Mouse (Mus musculus): ENCODE results near the gene Btrc. TPM values are rescaled to one million over a fixed set of nuclear protein-coding genes. Genes with fewer than 3 reads are reported as not detected.
"Not testable (repeated sequence)": the region's sequence is repeated elsewhere in the genome, so short reads cannot be mapped to it uniquely, and the experiment has no call there.

Btrc gene
- polyA plus RNA-seq, 1 experiment: 32.0 TPM

- DNase-seq (ENCODE audit: low spot score): no peak
These were observed 64.6 kb downstream of the Btrc start for GRCm38 (mm10) chr19:45428146-45428545.

DNA sequence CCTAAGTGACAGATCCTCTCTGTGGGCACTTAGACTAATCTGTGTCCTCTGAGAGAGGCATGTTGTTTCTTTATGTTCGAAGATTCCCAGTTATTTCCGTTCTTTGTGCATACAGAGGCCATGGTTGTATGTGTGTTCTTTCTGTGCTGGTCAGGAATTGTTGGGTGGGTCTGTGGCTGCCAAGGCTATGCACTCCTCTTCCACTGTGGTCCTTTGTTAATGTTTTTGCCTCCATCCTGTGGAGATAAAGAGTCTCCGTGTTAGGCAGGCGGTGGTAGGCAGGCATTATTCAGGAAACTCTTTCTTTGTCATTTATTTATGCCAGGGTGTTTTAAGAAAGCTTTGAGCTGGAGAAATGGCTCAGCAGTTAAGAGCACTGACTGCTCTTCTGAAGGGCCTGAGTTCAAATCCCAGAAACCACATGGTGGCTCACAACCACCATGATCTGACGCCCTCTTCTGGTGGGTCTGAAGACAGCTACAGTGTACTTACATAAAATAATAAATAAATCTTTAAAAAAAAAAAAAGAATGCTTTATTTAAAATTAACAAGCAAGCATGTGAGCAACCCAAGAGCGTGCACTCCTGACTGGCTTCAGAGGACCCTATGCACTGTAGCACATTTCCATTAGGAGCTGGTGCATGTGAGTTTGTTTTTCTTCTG, 67.6 kb downstream of the Btrc start:
- no peak for DNase-seq (ENCODE audit: low spot score)

DNA sequence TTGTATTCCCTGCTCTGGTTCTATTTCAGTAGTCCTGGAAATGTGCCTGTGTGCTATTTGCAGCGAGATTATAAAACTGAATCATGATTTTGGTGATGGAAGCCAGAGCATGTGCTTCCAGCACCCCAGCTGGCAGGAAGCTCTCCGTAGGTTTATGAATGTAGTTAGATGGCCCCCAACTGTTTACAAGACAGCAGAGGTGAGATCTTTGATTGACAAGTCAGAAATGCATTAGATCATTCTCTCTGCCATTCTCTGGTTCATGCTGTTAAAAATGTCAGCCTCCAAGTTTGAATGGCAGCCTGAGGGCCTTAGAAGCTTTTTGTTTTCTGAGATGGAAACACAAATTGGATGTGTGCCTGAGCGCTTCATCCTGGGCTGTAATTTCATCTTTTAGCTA, 68.8 kb downstream of the Btrc start:
- no peak for DNase-seq (ENCODE audit: low spot score)

GRCm38 (mm10) chr19:45436019-45436418, 72.5 kb downstream of the Btrc start:
- DNase-seq (ENCODE audit: low spot score): not testable (repeated sequence)

- no peak for DNase-seq (ENCODE audit: low spot score)
These were observed 73.6 kb downstream of the Btrc start for GRCm38 (mm10) chr19:45437175-45437574.

GRCm38 (mm10) chr19:45438191-45438590, 74.7 kb downstream of the Btrc start:
- no peak for DNase-seq (ENCODE audit: low spot score)

DNA sequence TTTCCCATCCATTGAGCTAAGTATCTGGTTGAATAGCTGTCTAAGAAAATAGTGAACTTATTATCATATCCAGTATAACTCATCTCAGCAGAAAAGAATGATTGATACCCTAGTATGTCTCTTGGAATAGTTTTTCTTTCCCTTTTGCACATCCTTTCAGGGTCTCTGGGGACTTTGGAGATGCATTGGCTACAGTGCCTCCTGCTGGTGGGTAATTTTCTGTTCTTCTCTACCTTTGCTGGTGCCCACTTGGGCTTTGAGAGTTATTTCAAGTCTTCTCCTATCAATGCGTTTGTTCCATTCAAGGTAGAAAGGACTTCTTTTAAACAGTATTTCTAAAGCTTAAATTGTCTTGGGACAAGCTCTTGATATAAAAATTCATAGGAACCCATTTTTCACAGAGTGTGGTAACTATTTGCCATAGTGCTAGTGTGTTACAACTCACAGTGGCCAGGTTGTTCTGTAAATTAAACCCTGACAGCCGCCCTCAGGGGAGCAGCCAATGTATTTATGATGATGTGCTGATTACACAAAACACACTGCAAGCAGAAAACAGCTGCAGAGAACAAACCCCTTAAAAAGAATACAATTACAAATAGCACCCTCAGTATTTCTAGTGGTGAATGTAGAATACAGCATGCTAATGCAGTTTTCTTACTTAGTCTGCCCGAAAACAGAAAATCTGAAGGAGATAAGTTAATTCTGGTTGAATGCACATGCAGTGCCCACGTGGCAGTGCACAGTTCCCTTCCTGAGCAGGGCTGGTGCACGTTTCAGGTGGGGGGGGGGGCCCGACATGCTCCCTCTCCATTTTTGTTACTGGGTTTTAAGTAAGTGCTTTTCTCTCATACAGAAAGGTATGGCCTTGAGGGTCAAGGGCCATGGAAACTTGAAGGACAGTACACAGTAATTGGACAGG, 75.7 kb downstream of the Btrc start:
- DNase-seq (ENCODE audit: low spot score): no peak

DNA sequence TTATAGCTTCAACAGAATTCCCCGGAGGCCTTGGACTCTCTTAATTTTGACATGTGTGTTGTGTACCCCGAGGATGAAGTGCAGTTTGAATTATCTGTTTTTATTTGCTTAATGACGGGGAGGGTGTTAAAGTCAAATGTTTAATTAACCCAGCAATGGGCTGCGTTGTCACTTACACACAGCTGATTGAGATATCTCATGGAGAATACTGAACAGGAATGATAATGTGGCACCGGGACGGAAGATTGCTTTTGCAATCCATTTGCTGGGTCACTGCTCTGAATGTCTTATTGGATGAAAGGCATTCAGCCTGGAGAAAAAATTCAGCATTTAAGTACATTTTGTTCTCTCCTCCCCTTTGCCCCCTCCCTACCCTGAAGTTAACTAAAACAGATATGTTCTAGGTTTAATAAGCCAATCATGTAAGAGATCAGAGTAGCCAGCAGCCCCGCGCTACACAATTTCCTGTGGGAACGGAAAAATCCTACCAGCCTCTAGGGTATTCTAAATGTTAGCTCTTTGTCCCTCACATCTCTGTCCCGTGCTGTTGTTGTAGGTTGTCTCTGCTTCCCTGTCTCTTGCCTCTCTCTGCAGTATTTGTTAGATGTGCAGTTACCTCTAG, 77.1 kb downstream of the Btrc start:
- DNase-seq (ENCODE audit: low spot score): no peak

GRCm38 (mm10) chr19:45441717-45442116, 78.2 kb downstream of the Btrc start:
- DNase-seq (ENCODE audit: low spot score): no peak

- no peak for DNase-seq (ENCODE audit: low spot score)
These were observed 81.9 kb downstream of the Btrc start for GRCm38 (mm10) chr19:45445253-45445933.

DNA sequence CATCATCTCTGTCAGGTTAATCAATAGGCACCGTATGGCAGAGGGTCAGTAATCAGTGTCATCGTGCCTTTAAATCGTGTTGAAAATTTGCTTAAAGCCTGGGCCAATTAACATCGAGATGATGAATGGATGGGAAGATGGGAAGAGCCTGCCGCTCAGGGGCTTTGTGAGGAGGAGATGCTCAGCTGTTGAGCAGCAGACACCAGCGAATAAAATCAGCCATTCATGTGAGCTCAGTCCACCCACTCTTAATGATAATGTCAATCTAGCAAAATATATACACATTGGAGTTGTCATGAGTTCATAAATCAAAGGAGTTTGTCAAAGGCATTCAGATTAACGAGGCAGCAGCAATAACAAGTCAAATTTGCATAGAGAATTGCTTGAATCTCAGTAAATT, 83.1 kb downstream of the Btrc start:
- no peak for DNase-seq (ENCODE audit: low spot score)

GRCm38 (mm10) chr19:45447222-45447621, 83.7 kb downstream of the Btrc start:
- no peak for DNase-seq (ENCODE audit: low spot score)

DNA sequence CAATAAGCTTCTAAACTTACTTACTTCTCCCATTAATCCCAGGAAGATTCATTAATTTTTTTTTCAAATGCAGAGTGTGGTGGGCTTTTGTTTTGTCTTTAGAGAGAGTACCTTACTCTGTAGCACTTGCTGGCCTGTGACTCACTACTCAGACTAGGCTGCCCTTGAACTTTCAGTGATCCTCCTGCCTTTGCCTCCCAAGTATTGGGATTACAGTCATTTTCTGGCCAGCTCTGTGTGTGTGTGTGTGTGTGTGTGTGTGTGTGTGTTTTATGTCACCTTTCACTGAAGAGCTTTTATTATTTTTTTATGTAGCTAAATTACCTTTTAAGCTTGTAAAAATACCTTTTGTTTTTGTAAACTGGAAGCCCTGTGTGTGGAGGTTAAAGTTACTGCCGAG, 84.4 kb downstream of the Btrc start:
- no peak for DNase-seq (ENCODE audit: low spot score)

DNA sequence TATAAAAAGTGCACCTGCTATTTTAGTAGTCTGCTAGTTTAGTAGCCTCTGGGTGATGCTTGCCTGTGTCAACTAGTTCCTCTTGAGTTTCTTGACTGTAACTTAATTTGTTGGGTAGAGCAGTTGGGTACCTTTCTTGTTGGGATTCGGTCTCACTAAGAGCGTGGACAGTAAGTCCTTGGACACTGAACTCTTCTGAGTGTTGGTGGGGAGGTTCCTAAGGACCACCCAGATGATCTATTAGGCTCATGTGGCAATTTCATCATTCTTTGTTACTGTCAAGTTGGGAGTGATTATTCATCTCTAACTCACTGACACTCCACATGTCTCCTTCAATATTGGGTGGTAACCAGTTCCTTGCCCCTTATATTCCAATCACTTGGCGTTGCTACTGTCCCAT, 90.9 kb downstream of the Btrc start:
- DNase-seq (ENCODE audit: low spot score): no peak

DNA sequence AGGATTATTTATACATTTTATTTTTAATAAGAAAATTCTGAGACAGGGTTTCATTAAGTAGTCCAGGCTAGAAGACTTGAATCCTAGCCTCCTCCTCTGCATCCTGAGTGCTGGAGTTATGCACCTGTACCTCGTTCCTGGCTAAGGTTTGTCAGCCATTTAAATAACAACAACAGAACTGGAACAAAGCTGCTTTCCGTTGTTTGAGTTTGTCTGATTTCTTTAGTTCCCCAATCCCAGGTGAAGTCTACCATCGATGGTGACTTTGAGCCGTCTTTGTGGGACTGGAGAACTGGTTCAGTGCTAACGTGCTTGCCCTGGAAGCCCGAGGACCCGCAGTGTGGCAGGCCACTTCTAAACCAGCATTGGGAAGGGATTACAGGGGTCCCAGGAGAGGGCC, 93.4 kb downstream of the Btrc start:
- no peak for DNase-seq (ENCODE audit: low spot score)

DNA sequence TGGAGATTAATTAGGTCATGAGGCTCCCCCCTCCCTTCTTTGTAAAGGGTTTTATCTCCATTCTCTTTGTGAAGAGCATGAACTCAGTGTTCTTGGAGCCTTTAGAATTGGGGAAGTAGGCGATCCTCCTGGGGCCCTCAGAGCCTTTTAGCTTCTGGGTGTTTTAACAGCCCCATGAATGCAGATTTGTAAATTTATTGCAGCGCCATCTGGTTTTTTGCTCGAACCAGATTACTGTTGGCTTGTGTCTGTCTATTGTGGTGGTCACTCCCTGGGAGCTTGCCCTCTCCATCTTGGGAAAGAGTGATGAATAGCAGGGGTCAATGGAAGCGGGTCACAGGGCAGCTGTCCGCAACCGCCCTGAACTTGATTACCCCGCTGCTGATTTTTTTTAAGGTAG, 95.2 kb downstream of the Btrc start:
- DNase-seq (ENCODE audit: low spot score): no peak

DNA sequence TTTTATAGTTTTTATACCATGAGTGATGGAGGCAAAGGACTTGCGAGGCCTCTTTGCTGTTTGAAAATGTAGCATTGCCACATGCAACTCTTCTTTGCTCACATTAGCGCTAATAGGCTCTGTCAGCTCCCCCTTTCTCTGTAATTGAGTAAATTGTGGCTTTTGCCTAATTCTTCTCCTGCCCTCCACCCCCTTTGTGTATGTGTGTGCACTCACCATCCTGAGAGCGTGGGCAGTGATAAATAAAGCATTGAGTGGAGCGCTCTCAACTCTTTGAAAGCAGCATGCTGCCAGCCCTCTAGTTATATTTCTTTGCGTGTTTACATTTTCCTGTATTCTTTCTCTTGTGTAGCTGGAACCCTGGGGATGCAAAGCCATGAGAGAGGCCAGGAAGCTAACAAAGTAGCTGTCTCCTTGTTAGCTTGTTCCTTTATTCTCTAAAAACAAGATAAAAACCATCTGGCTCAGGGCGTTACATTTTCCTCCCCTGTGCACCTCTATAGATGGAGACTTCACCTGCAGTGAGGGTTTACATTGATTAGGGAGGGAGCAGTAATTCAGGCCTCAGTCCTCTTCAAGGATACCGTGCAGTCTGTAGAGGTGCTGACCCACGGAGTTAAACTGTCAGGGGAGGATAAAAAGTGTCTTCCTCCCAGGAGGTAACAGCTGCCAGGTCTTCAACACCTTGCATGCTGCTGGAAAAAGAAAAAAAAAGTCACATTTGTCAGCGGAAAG, 96.6 kb downstream of the Btrc start:
- no peak for DNase-seq (ENCODE audit: low spot score)

GRCm38 (mm10) chr19:45460749-45461736, 97.5 kb downstream of the Btrc start:
- DNase-seq (ENCODE audit: low spot score): no peak

- DNase-seq (ENCODE audit: low spot score): no peak
These were observed 106.2 kb downstream of the Btrc start for GRCm38 (mm10) chr19:45469760-45470159.
